Mouse (Mus musculus) right cerebral cortex, postnatal 14 days (tissue): ENCODE measurements around the gene Podn.

Source experiments
- DNase-seq: peaks from one replicate; pipeline ENCODE4 v3.0.0; 2022

The Podn gene

GRCm38 (mm10) chr4:108033041-108033764, 63.0 kb downstream of the Podn start:
- no peak for DNase-seq

DNA sequence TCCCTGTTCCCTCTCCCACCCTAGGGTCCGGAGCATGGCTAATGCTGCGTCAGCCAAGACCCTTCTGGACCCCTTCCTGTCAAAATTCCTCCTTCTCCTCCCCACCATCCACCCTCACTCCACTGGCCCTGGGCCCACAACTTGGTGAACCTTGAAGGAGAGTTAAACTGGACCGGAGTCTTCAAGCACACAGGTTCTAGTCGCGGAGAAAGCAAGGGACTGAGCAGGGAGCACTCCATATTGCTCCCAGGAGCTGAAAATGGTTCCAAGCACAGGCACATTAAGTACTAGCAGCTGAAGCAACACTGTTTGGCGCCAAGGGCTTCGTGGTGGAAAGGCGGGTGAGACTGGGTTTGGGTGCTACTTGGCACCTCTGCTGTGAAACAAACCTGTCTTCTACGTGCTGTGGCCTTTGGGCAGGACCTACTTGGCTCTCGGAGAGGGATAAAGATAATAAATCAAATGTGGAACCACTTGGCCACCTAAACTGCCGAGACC, 63.8 kb downstream of the Podn start:
- no peak for DNase-seq

GRCm38 (mm10) chr4:108031502-108032351, 64.5 kb downstream of the Podn start:
- DNase-seq: peak; percentile 57

- DNase-seq: no peak
Observed at GRCm38 (mm10) chr4:108030888-108031501, 65.2 kb downstream of the Podn start.

DNA sequence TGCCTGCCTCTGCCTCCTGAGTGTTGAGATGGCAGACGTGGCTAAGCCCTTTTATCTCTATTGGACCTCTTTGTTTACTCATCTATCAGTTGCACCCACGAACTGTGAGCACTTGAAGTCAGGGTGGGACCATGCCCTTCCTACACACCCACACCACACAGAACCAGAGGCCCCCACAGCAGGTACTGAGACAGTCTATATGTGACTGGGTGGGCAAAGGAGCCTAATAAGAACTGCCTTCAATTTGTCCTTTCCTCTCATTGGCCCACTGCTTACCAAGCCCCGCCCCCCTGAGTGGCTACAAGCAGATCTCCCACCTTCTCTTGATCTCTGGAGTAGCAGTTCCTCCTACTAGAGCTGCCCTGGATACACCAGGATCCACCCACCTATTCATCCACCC, 70.1 kb downstream of the Podn start:
- no peak for DNase-seq

DNA sequence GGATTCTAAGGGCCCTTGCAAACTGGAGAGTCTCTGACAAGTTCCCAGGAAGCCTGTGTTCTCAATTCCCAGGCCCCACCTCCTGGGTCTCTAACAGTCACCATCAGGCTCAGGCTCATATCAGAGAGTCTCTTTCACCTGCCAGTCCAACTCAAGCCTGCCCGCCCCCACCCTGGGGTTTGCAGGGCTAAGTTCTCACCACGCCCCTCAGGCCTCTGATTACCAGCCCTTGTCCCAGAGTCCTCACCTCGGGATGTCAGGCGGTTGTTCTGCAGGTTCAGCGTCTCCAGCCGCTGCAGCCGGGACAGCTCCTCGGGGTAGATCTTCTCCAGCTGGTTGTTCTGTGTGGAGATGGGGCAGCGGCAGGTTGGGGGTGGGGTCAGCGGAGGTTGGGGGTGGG, 71.0 kb downstream of the Podn start:
- no peak for DNase-seq

DNA sequence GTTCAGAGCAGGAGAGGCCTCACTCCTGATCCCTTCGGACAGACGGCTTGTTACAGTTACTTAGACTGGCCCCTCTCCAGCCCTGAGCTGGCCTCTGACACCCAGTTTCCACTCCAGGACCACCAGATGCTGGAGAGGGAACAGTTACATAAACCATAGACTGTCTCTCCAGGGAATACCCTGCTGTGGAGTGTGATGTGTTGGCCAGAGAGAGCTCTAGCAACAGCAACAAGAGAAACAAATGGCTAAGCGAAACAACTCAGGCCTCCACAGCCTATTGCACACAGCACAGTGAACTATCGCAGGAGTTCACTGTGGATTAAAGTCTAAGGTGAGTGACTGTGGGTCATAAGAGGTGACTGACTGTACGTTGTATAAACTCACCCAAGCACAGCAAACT, 71.6 kb downstream of the Podn start:
- DNase-seq: no peak

DNA sequence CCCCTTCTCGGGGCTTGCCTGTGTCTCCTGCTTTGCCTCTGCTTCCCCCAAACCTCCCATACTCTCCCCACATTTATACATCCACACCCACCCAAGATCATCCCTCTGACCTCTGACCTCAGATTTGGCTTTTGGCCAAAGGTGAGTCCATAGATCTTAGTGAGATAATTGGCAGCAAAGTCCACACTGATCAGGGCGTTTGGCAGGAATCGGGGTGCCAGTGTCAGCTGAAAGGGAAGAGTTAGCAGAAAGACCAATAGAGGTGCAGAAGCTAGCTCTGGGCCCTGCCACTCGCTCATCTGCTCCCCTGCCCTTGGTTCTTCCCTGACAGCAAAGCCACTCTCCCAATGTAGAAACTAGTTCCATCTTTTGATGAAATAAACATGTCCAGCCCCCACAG, 73.1 kb downstream of the Podn start:
- no peak for DNase-seq

GRCm38 (mm10) chr4:108020178-108020577, 76.1 kb downstream of the Podn start:
- no peak for DNase-seq

- no peak for DNase-seq
Observed at GRCm38 (mm10) chr4:108018961-108019921, 77.0 kb downstream of the Podn start.

DNA sequence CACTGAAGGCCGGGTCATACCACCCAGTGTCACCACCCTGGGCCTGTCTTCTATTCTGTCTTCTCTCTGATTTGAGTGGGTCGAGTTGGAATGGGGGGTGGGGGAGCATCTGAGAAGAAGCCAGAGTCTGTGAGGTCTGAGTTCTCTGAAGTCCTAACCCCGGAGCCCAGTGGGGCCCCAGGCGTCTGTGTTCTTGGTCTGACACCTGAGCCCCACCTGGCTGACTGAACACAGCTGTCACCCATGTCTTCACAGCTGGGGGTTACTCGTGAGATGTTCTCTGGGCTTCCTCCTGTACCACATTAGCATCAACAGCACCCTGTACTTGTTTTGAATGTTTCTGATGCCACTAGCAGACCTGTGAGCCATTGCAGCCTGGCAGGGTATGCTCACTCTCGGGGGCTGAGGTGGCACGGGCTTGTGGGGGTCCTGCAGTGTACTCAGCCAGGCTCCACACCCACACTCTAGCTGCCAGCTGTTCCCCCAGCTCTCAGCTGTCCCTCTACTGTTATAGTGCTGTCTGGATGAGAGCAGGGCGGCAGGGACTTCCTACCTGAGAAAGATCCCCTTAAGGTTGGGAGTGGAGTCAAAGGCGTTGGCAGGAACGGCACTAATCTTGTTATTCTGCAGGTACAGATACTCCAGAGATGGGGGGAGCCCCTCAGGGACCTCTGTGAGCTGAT, 77.9 kb downstream of the Podn start:
- DNase-seq: no peak

DNA sequence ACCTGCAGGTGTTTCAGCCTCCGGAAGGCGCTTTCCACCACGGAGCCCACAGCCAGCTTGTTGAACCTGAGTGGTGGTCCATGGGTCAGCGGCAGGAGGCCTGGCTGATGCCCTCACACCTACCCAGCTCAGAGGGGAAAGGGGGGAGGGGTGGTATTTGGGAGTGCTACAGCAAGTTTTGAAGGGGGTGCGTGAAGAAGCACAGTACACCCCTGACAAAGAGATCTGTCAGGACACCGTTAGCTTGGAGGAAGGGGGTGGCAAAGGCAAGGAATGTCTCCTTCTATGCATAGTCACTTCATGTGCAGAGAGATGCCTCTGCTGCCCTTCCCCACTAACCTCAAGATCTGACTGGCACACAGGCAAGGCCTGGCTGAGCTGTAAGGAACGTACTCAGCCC, 78.4 kb downstream of the Podn start:
- DNase-seq: no peak

DNA sequence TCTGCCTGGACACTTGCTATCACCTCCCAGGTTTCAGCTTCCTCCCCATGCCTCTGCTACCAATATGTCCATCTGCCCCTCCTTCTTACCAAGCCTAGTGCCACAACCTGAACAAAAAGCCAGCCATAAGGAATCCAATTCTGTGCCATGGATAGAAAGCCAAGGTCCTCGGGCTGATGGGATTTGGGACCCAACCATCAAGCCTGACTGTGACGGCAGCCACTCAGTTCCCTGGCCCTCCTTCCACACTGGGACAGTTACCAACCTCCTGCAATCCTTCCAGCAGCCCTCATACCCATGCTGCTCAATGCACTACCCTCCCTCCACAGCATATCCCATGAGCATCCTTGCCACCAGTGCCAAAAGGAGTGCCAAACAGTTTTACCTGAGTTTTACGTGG, 79.9 kb downstream of the Podn start:
- DNase-seq: no peak

- no peak for DNase-seq
Observed at GRCm38 (mm10) chr4:108015067-108015765, 81.0 kb downstream of the Podn start.

DNA sequence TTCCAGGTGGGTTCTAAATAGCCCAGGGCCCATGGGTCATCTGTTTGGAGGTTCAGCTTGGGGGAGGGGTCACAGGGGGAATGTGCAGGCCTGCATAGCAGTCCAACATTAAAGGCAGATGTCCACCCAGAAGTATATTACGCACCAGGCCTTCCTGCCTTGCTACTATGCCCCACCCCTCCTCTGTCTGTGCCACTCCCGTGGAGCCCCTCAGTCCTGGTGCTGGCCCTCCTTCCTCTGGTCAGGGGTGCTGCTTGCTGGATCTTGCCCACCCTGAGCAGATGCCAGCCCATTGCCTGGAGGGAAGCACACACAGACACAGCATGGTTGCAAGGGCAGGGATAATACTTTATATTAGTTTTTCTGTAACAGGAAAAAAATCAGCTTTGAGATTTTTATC, 81.8 kb downstream of the Podn start:
- DNase-seq: no peak

GRCm38 (mm10) chr4:108008541-108008940, 87.7 kb downstream of the Podn start:
- no peak for DNase-seq

- no peak for DNase-seq
Observed at GRCm38 (mm10) chr4:108007532-108008103, 88.6 kb downstream of the Podn start.

- no peak for DNase-seq
Observed at GRCm38 (mm10) chr4:108005328-108005727, 90.9 kb downstream of the Podn start.

DNA sequence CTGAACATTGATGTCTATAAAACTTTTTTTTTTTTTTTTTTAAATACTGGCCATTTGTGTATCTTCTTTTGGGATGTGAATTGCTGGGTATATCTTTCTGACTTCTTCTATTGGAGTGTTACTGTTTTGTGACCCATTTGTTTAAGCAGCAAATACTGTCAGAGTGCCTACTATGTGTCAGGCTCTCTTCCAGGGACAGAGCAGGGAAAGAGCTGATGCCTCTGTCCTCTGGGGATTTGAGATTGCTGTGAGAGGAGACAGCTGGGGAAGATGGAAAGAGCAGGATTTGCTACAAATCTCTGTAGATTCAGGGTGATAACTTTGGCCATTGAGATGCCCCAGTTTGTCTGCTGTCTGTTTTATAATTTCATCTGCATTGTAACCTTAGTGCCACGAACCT, 96.9 kb downstream of the Podn start:
- no peak for DNase-seq

DNA sequence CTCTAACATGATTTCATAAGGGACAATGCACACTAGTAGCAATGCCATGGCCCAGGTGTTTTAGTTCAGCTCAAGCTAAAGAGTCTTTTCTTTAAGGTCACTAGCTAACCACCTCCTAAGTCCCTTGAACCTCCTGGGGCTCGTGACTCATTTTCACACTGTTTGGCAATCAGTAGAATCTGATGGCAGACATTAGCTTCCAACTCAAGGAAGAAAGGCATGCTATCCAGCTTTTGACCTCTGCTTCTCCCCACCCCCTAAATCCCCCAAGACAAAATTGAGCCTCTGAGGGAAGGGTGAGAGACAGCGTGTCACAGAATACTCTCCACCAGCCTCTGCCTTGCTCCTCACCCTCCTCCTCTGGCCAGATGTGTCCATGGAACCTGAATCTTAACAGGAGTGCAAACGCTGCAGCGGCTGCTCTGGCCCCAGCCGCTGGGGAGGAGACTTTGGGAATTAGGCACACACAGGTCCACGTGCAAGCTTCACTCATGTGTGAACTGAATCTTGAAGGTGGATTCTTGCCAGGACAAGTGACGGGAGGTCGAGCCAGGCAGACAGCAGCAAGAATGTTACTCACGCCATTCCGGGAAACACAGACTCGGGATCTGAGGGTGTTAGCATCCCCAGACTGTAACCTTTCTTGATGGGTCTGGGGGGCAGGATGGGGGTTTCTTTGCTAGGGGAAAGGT, 97.5 kb downstream of the Podn start:
- no peak for DNase-seq
